Mouse (Mus musculus): ENCODE results near the gene Lrch1. TPM values are rescaled to one million over a fixed set of nuclear protein-coding genes. Genes with fewer than 3 reads are reported as not detected.

Lrch1 gene
- total and polyA plus RNA-seq, 3 experiments: 7.5 to 17.1 (median 14.8) TPM

- TF ChIP-seq EP300 (IDR thresholded peaks at IDR 0.05; ENCODE audit: insufficient read depth, low read depth, low read length): no peak
- TF ChIP-seq CTCF (IDR thresholded peaks at IDR 0.05): peak; percentile 12; the same call in 1 of the 2 replicates
- TF ChIP-seq POLR2A (IDR thresholded peaks at IDR 0.05; ENCODE audit: insufficient read depth, low read depth, low read length): peak; percentile 83
- peaks cover 2% of the 10 kb centered on the region; the same call in 1 of the 2 replicates for H3K79me2 ChIP-seq (replicated peaks; ENCODE audit: control insufficient read depth, insufficient read depth, low read length)
- H3K4me1 ChIP-seq (ENCODE audit: control insufficient read depth, insufficient read depth, low read length): peaks cover 2% of the 10 kb centered on the region
- peak within 1 kb of the TSS; percentile 94 for H3K4me3 ChIP-seq
- no peaks in the 10 kb centered on the region for H3K27me3 ChIP-seq (ENCODE audit: control insufficient read depth, insufficient read depth, low read length)
- H3K27ac ChIP-seq: peak within 1 kb of the TSS; percentile 77
- DNase-seq: peak; percentile 95 to 97
- under 1% methylated on average over 53 of the region's 53 CpGs for WGBS
- intact Hi-C loops (cut with DNase I): no loop called here
- peaks cover 8% of the 10 kb centered on the region; the same call in 1 of the 2 replicates for H3K36me3 ChIP-seq (ENCODE audit: control insufficient read depth, insufficient read depth, low read length)
- peak within 1 kb of the TSS; percentile 84 for H3K9ac ChIP-seq (ENCODE audit: low read depth, low read length)
Measured at GRCm38 (mm10) chr14:74732079-74732783, 215.4 kb downstream of the Lrch1 start, which contains the start of gene Esd. Esd (plus strand) TSS chr14:74732297.

DNA sequence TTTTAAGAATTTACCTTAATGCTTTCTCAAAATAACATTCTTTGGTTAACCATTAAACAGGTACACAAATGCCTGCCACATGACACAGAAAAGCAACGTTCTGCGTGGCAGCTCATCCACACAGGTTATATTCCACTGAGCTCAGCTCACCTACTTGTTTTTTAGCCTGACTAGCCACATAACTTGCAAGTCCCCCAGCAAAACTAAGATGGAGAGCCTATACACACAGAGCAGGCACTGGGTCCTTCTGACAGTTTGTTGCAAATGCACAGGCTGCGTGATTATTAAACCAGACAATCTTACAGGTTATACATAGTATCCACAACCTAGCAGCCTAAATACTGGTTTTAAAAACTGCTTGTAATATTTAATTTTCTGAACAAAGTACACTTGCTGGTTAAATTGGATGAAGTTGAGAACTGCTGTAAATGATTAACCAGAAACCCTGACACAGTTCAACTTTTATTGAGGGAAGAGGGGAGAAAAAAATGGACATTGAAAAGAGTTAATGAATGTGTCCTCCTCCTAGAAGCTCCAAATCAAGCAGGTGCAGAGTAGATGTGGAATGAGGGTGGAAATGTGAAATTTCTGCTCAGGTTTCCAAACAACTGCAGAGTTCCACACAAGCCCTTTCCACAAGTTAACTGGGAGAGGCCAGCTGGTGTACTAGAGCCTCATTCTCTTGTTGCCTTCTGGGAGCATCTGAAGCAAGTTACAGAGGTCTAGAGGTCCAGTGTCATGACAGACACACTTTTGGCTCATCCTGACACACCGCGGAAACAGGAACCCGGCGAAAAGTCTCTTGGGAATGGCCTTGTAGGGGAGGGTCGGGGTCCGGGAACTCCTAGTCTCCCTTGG lies 216.2 kb downstream of the Lrch1 start:
- Histone ChIP-seq H3K4me1 (ENCODE audit: control insufficient read depth, insufficient read depth, low read length) (peaks cover 2% of the 10 kb centered on the region), H3K4me3 (peak overlapping the region; percentile 94), H3K27me3 (ENCODE audit: control insufficient read depth, insufficient read depth, low read length) (no peaks in the 10 kb centered on the region), H3K27ac (peak overlapping the region; percentile 43), H3K79me2 (replicated peaks; ENCODE audit: control insufficient read depth, insufficient read depth, low read length) (peaks cover 2% of the 10 kb centered on the region; the same call in 1 of the 2 replicates), H3K9ac (ENCODE audit: low read depth, low read length) (peak overlapping the region; percentile 29; the same call in 1 of the 2 replicates), H3K36me3 (ENCODE audit: control insufficient read depth, insufficient read depth, low read length) (peaks cover 8% of the 10 kb centered on the region; the same call in 1 of the 2 replicates)
- DNase-seq: no peak
- intact Hi-C loops (cut with DNase I): no loop called here
- WGBS: 31% methylated on average over 9 of the region's 9 CpGs
- no peak for TF ChIP-seq POLR2A (IDR thresholded peaks at IDR 0.05; ENCODE audit: insufficient read depth, low read depth, low read length)

- DNase-seq: no peak
- H3K9ac ChIP-seq (ENCODE audit: low read depth, low read length): no peak overlapping the region
- no peaks in the 10 kb centered on the region for H3K4me1 ChIP-seq (ENCODE audit: control insufficient read depth, insufficient read depth, low read length)
- intact Hi-C loops (cut with DNase I): no loop called here
- no peaks in the 10 kb centered on the region for H3K36me3 ChIP-seq (ENCODE audit: control insufficient read depth, insufficient read depth, low read length)
- 60% methylated on average over 3 of the region's 3 CpGs for WGBS
- no peak overlapping the region for H3K27ac ChIP-seq
- H3K4me3 ChIP-seq: no peak overlapping the region
- no peaks in the 10 kb centered on the region for H3K79me2 ChIP-seq (replicated peaks; ENCODE audit: control insufficient read depth, insufficient read depth, low read length)
- no peaks in the 10 kb centered on the region for H3K27me3 ChIP-seq (ENCODE audit: control insufficient read depth, insufficient read depth, low read length)
- TF ChIP-seq EP300 (IDR thresholded peaks at IDR 0.05; ENCODE audit: insufficient read depth, low read depth, low read length) (no peak), CTCF (IDR thresholded peaks at IDR 0.05) (peak; percentile 32), POLR2A (IDR thresholded peaks at IDR 0.05; ENCODE audit: insufficient read depth, low read depth, low read length) (no peak)
Measured at GRCm38 (mm10) chr14:74723541-74723940, 224.1 kb downstream of the Lrch1 start.

GRCm38 (mm10) chr14:74709054-74709453 lies 238.6 kb downstream of the Lrch1 start:
- Histone ChIP-seq H3K27me3 (ENCODE audit: control insufficient read depth, insufficient read depth, low read length) (no peaks in the 10 kb centered on the region), H3K4me3 (no peak overlapping the region), H3K36me3 (ENCODE audit: control insufficient read depth, insufficient read depth, low read length) (no peaks in the 10 kb centered on the region), H3K27ac (no peak overlapping the region), H3K9ac (ENCODE audit: low read depth, low read length) (no peak overlapping the region), H3K4me1 (ENCODE audit: control insufficient read depth, insufficient read depth, low read length) (no peaks in the 10 kb centered on the region), H3K79me2 (replicated peaks; ENCODE audit: control insufficient read depth, insufficient read depth, low read length) (no peaks in the 10 kb centered on the region)
- TF ChIP-seq EP300 (IDR thresholded peaks at IDR 0.05; ENCODE audit: insufficient read depth, low read depth, low read length) (no peak), CTCF (IDR thresholded peaks at IDR 0.05) (peak; percentile 83)
- WGBS: 12% methylated on average over 3 of the region's 3 CpGs
- no peak for DNase-seq
- intact Hi-C loops (cut with DNase I): loop anchor here (2.0 to 5.0 kb wide), 4 partner anchors 66 to 1007 kb away; no protein-coding TSS in a partner anchor

Other genes starting within 250 kb of the Lrch1 start
- 100 to 1,000 TPM; 113 to 123 TPM for gene Esd, start 215.6 kb downstream of the Lrch1 start, total RNA-seq (2021)
- gene Esd, start 215.6 kb downstream of the Lrch1 start, polyA plus RNA-seq (2012; rRNA removed): 56.8 and 93.4 TPM in 2 replicates
- 1 to 10 TPM in 1 of 2 experiments, under 1 TPM in 1; 0.55 to 1.2 TPM for gene Rubcnl, start 68.2 kb upstream of the Lrch1 start, total RNA-seq (2021)
- gene Rubcnl, start 68.2 kb upstream of the Lrch1 start, polyA plus RNA-seq (2012; rRNA removed): 1.3 and 1.5 TPM in 2 replicates
- gene Lrrc63, start 183.0 kb upstream of the Lrch1 start, total RNA-seq (2021): not detected
- 0.04 and 0.06 TPM in 2 replicates for gene Lrrc63, start 183.0 kb upstream of the Lrch1 start, polyA plus RNA-seq (2012; rRNA removed)
- gene Lcp1, start 183.2 kb upstream of the Lrch1 start, total RNA-seq (2021): 10 to 100 TPM; 14.3 to 15.2 TPM
- gene Lcp1, start 183.2 kb upstream of the Lrch1 start, polyA plus RNA-seq (2012; rRNA removed): 6.8 and 9.2 TPM in 2 replicates